Mouse (Mus musculus) fibroblast of lung, adult 2 months (primary cell): ENCODE results near the gene Gm7075.
"Not testable (repeated sequence)": the region's sequence is repeated elsewhere in the genome, so short reads cannot be mapped to it uniquely, and the experiment has no call there.

ENCODE experiments used
- DNase-seq: peaks from one replicate; pipeline ENCODE4 v3.0.0-alpha.2; 2011; ENCODE audit warnings: low read depth

Gm7075 gene

GRCm38 (mm10) chr10:63421739-63422735 lies at the start of gene Gm7075:
Gene Gm7075, minus strand, starts transcription at chr10:63421789.
- DNase-seq, result peak; percentile 15

- no peak for DNase-seq
These were observed 39.3 kb upstream of the Gm7075 start for GRCm38 (mm10) chr10:63460935-63461334.

DNA sequence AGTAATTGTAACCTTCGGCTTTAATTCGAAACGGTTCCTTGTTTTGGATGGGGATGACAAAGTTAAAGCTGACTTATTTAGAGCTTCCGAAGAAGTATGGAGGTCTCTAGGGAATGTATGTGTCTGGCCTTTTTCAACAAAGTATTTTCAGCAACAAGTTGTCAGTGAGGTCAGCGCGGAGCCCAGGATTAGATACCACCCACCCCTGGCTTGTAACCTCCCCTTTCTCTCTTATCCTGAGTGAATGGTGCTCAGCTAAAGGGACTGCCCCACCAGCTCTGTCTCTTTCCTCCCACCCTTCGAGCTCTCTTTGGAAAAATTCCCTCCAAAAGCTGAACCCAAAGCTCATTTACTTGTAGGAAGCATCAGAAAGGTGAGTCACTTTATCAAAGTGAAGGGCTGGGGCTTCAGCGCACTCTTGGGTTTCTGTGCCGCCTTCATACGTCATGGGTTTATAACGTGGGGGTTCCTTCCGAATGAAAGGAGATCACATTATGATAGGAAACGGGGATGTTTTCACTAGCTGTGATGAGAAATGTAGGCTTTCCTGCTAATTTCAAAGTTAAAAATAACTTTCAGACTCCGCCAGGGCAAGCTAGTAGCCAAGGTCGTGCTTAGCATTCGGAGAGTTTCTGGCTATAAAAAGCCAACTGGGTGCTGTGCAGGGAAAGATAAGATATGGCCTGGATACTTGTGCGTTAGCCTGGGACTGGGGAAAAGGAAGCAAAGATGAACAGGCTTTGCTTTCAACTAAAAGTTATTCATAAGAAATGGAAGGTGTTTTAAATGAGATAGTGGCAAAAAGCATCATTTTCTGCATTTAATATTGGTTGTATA lies 35.9 kb upstream of the Gm7075 start:
- no peak for DNase-seq

GRCm38 (mm10) chr10:63455110-63455878 lies 33.7 kb upstream of the Gm7075 start:
- no peak for DNase-seq

- no peak for DNase-seq
These were observed 32.3 kb upstream of the Gm7075 start for GRCm38 (mm10) chr10:63453926-63454325.

DNA sequence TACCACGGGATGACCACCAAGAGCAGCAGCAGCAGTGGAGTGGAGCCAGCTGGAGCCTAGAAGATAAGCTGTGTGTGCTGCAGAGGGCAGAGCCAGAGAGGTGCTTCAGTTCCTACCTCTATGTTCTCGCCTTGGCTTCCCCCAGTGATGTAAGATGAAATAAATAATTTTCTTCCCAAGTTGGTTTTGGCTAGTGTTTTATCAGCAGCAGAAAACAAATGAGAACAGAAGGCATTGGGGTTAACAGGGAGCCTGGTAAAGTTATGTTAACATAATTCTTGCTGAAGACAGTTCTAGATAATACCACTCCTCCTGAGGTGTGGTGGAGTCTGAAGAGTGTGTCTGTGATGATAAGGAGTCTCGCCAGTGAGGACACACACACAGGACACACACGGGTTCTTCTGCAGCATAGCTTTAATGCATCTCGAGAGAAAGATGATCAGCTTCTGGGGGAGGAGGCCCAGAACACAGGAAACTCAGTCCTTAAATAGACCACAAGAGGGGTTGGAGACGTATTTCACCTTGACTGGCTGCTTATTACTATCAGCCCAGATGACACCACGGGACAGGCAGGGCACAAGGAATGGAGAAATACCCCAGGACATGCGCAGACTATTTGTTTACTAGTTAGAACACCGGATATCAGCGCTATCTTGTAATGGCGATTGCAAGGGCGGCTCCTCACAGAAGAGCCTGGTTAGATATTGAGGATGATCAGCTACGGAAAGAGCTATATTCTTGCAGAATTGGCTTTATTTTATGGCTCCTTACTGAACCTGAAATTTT lies 23.2 kb upstream of the Gm7075 start:
- DNase-seq, result not testable (repeated sequence)

DNA sequence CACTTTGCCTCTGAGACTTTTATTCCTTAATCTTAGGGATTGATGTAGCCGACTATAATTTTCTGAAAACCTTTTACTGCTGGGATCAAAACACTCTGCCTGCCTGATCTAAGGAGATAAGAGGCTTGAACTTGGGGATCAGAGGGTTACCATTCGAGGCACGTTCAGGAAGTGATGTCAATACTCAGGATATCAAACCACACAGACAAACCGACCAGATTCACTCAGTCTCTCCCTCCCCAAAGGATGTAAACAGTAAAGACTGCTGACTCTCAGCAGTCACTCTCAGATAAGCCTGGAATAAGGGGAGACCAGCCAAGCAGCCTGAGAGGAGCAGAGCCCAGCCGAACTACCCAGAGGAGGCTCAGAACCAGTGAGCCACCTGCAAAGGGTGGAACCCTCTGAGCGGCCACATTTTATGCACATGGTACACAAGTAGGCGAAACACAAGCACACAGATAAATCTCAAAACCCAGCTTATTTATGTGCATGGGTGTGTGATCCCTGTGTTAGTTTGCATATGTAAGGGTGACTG lies 18.2 kb upstream of the Gm7075 start:
- DNase-seq, result no peak

DNA sequence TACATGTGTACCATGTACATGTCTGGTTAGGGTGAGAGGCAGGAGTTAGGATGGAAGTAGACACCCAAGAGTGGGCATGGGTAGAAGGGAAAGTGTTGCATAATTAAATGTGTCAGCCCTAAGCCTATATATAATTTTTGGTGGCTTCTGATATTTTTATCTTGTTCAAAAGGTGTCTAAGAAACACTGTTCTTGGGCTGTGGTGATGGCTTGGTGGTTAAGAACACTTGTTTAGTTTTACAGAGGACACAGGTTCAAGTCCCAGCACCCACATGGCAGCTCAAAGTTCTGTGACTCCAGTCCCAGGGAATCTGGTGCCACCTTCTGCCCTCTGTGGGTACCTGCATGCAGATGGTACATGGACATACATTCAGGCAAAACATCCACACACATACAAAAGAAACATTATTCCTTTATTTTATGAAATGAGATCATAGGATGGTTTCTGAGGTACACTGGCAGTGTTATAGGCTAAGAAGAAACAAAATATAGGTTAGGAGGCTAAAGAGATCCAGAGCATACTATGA lies 17.2 kb upstream of the Gm7075 start:
- DNase-seq, result no peak

DNA sequence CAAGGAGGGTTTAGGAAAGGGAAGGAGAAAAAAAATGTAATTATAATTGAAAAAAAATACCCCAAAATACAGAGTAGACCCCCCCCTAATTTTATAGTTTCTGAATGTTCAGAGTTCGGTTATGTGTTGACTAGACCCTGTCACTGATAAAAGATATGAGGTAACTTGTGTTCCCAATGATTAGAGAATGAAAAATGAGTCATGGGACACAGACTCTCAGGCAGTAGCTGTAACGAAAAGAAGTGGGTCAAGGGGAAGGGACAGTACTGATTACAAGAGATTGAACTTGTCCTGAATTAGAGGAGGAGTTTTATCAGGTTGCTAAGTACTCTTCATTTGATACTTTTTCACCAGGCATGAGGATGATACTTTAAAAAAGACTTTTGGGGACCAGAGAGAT lies 11.3 kb upstream of the Gm7075 start:
- no peak for DNase-seq

DNA sequence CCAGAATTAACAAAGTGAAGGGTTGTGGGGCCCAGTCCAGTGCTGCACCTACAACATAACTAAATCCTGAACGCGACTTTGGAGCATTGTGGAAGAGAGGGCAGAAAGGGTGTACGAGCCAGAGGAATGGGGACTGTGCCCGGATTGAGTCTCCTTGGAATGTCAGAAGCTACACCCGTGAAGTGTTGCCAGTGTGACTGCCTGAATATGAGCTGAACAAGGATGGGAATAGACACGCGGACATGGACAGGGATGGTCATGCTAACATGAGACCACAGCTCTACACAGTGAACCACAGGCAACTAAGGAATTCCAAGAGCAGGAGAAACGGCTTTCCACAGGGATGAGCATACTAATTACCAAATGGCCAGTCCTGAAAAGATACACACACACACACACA lies 10.5 kb upstream of the Gm7075 start:
- no peak for DNase-seq

DNA sequence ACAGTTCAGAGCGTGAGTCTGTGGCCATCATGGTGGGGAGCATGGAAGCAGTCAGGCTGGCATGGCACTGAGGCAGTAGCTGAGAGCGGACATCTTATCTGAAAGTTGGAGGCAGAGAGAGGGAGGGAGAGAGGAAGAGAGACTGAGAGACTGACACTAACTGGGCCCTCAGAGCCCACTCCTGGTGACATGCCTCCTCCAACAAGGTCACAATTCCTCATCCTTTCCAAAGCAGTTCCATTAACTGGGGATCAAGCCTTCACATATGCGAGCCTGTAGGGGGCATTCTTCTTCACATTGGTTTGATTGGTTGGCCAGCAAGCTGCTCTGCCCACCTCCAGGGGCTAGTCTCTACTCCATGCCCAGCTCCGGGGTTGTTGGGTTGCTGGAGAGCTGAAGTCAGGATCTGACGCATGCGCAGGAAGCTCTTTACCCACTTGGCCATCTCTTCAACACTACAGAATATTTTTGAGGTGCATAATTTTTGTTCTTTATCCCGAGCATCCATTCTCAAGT lies 9.7 kb upstream of the Gm7075 start:
- no peak for DNase-seq

DNA sequence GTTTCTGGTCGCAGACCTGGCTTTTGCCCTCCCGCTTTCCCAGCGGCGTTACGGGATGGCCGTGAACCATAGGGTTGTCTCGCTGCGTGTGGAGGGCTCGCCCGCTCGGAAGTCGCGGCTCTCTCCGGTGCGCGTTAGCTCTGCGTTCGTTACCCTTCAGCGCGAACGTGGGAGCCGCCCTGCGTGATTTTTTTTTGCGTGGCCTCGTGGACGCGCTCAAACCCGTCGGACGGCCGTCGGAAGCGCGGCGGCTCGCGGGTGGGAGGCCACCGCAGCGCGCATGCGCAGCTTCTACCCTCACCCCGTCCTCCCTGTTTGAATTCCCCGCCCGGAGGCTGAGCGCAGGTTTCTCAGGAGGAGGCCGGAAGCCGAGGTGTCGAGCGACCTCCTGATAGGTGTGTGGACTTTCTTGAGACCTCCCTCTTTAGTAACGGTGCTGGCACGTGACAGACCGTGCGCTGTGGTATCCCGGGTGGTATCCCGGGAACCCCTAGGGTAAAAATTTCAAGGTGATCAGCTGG lies 8.3 kb upstream of the Gm7075 start, which contains the start of gene Ctnna3:
TSS of gene Ctnna3 (plus strand) at position 314 of the 521 bp plus-strand sequence.
- peak; percentile 69 for DNase-seq

DNA sequence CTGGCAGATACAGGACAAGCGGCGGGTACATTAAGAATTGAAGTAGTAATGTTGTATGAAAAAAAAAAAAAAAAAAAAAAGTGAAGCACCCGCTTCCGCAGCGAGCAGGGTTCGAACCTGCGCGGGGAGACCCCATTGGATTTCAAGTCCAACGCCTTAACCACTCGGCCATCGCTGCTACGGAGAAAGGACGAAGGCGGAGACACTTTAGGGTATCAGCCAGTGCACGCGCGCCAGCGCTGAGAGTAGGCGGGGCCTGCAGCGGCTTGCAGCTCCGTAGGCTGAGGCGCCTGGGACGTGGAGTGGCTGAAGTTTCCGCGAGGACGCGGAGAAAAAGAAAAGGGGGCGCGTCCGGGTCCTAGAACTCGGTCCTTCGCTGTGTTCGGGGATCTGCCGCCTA lies 7.8 kb upstream of the Gm7075 start:
- peak; percentile 98 for DNase-seq

GRCm38 (mm10) chr10:63429023-63429340 lies 7.4 kb upstream of the Gm7075 start:
- DNase-seq, result no peak

GRCm38 (mm10) chr10:63428243-63429022 lies 6.8 kb upstream of the Gm7075 start:
- peak; percentile 19 for DNase-seq

- no peak for DNase-seq
These were observed 5.6 kb upstream of the Gm7075 start for GRCm38 (mm10) chr10:63427146-63427545.

- no peak for DNase-seq
These were observed 2.9 kb upstream of the Gm7075 start for GRCm38 (mm10) chr10:63424475-63424814.

DNA sequence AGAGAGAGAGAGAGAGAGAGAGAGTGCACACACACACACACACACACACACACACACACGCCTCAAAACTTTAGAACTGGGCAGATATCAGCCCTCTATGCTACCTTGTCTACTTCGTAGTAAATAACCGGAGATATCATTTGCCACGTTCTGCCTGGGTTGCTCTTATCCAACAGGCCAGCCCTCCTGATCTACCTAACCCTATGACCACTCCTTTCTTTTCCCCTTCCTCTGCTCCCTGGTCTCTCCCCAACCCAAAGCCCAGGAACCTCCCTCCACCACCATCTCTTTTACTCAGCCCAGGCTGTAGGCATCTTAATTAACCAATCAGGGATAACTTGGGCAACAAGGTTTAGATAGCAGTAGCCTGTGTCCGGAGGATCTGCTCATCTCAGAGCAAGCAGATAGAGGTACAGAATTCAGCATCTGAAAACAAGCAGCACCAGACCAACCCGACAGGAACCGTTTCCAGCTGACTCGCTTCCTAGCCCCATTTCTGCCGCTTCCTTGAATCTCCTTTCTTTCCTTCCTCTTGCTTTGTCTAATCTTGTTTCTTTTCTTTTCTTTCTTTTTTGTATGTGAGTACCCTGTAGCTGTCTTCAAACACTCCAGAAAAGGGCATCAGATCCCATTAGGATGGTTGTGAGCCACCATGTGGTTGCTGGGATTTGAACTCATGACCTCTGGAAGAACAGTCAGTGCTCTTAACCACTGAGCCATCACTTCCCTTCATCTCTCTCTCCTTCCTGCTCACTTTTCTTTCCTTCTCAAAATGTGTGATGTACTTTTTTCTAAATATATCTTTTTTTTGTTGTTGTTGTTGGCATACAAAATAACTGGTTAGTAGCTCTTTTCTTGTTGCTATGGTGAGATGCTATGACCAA lies 2.2 kb upstream of the Gm7075 start:
- no peak for DNase-seq

- DNase-seq, result no peak
These were observed 1.1 kb upstream of the Gm7075 start for GRCm38 (mm10) chr10:63422736-63422992.
